In the genomic region with DNA sequence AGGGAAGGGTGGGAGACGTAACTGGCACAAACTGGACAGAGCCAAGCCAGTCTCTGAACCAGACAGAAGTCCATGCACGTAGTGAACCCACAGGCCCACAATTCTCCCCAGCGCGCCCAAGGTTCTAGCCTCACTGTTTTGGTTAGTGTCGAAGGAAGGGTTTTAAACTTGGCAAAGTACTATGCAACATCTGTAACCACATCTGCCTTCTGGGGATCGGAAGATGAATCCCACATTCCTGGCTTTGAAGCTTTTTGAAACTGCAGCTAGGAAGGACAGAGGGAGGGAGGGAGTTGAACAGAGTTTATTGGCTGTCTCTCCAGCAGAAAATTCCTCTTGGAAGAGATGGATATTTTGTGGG, we compare ENCODE assay signal across 8 mouse cellular contexts. TPM values are rescaled to one million over a fixed set of nuclear protein-coding genes. Genes with fewer than 3 reads are reported as not detected.
DNase-seq lines count a peak whose midpoint lies in the region; ATAC-seq and TF ChIP-seq lines count a peak whose summit lies in the region.

No protein-coding gene starts in this region.

- no peaks in the 10 kb centered on the region for H3K36me3 ChIP-seq in lung, embryonic 14.5 days (ENCODE audit: insufficient read depth)
- no peaks in the 10 kb centered on the region for H3K36me3 ChIP-seq in heart, embryonic 11.5 days (ENCODE audit: control insufficient read depth, insufficient read depth, low read length)
- no peaks in the 10 kb centered on the region for H3K36me3 ChIP-seq in limb, embryonic 11.5 days (ENCODE audit: control insufficient read depth, insufficient read depth, low read length)
- H3K36me3 ChIP-seq in small intestine, adult 2 months (ENCODE audit: control insufficient read depth, insufficient read depth, low read length), result no peaks in the 10 kb centered on the region

- peak overlapping the region; percentile 97 for H3K27ac ChIP-seq in lung, embryonic 14.5 days (ENCODE audit: low read depth)
- H3K27ac ChIP-seq in heart, embryonic 11.5 days (ENCODE audit: low read depth, low read length), result peak overlapping the region; percentile 97
- peak overlapping the region; percentile 94; the same call in 1 of the 2 replicates for H3K27ac ChIP-seq in limb, embryonic 11.5 days (replicated peaks; ENCODE audit: low read depth, low read length)
- peak overlapping the region; percentile 53 for H3K27ac ChIP-seq in small intestine, adult 2 months (ENCODE audit: insufficient read depth, low read depth, low read length)

- ATAC-seq in lung, embryonic 14.5 days (ENCODE audit: insufficient read depth), result no peak
- no peak for ATAC-seq in heart, embryonic 11.5 days (replicated peaks; ENCODE audit: insufficient number of reproducible peaks, low FRiP score, low TSS enrichment)
- no peak for ATAC-seq in limb, embryonic 11.5 days (ENCODE audit: insufficient number of reproducible peaks, low FRiP score, low TSS enrichment, low read depth)

- peak overlapping the region; percentile 77 for H3K4me3 ChIP-seq in lung, embryonic 14.5 days (ENCODE audit: low read depth, low read length)
- peak overlapping the region; percentile 88 for H3K4me3 ChIP-seq in heart, embryonic 11.5 days (ENCODE audit: low read depth, low read length)
- H3K4me3 ChIP-seq in limb, embryonic 11.5 days (ENCODE audit: low read depth, low read length), result peak overlapping the region; percentile 86
- peak overlapping the region; percentile 85 for H3K4me3 ChIP-seq in small intestine, adult 2 months (ENCODE audit: low read depth, low read length)

- H3K27me3 ChIP-seq in lung, embryonic 14.5 days (ENCODE audit: insufficient read depth, low read length), result no peaks in the 10 kb centered on the region
- no peaks in the 10 kb centered on the region for H3K27me3 ChIP-seq in heart, embryonic 11.5 days (ENCODE audit: control insufficient read depth, insufficient read depth, low read length)
- no peaks in the 10 kb centered on the region for H3K27me3 ChIP-seq in limb, embryonic 11.5 days (ENCODE audit: control insufficient read depth, insufficient read depth, low read length)
- no peaks in the 10 kb centered on the region for H3K27me3 ChIP-seq in small intestine, adult 2 months (ENCODE audit: control insufficient read depth, insufficient read depth, low read length)

- H3K4me2 ChIP-seq in lung, embryonic 14.5 days, result peak overlapping the region; percentile 79
- peak overlapping the region; percentile 85 for H3K4me2 ChIP-seq in heart, embryonic 11.5 days
- H3K4me2 ChIP-seq in limb, embryonic 11.5 days (ENCODE audit: low read depth, severe bottlenecking), result peak overlapping the region; percentile 67

- H3K9ac ChIP-seq in lung, embryonic 14.5 days, result peak overlapping the region; percentile 87
- H3K9ac ChIP-seq in heart, embryonic 11.5 days (ENCODE audit: low read depth, low read length), result peak overlapping the region; percentile 94
- peak overlapping the region; percentile 92 for H3K9ac ChIP-seq in limb, embryonic 11.5 days (ENCODE audit: low read length)

- H3K4me1 ChIP-seq in lung, embryonic 14.5 days (ENCODE audit: insufficient read depth), result peaks cover 22% of the 10 kb centered on the region
- H3K4me1 ChIP-seq in heart, embryonic 11.5 days (ENCODE audit: control insufficient read depth, insufficient read depth, low read length), result peaks cover 36% of the 10 kb centered on the region
- H3K4me1 ChIP-seq in limb, embryonic 11.5 days (ENCODE audit: control insufficient read depth, insufficient read depth, low read length), result peaks cover 20% of the 10 kb centered on the region
- H3K4me1 ChIP-seq in small intestine, adult 2 months (ENCODE audit: control insufficient read depth, insufficient read depth, insufficient read length, low read length), result peaks cover 12% of the 10 kb centered on the region

- DNase-seq in lung, embryonic 14.5 days, result peak; percentile 74
- DNase-seq in lung, postnatal 25 days (ENCODE audit: low spot score), result no peak
- peak; percentile 70 for DNase-seq in cerebellum, adult 9-10 months
- DNase-seq in limb, embryonic 11.5 days (ENCODE audit: low spot score), result no peak
- DNase-seq in spleen, adult 18-20 months, result no peak
- DNase-seq in yolk sac, embryonic 10.5 days (ENCODE audit: low spot score), result no peak

- WGBS in lung, embryonic 14.5 days, result 2% methylated on average over 6 of the region's 6 CpGs
- 7% methylated on average over 6 of the region's 6 CpGs for WGBS in heart, embryonic 11.5 days (ENCODE audit: insufficient replicate concordance)
- 3% methylated on average over 6 of the region's 6 CpGs for WGBS in limb, embryonic 11.5 days
- 13% methylated on average over 6 of the region's 6 CpGs for WGBS in small intestine, adult 2 months

- no peak for TF ChIP-seq POLR2A in small intestine, adult 2 months (IDR thresholded peaks at IDR 0.05; ENCODE audit: low read depth, low read length)

- H3K9me3 ChIP-seq in lung, embryonic 14.5 days (ENCODE audit: low read depth, low read length), result no peaks in the 10 kb centered on the region
- H3K9me3 ChIP-seq in heart, embryonic 11.5 days (replicated peaks; ENCODE audit: control insufficient read depth, low read length), result no peaks in the 10 kb centered on the region
- no peaks in the 10 kb centered on the region for H3K9me3 ChIP-seq in limb, embryonic 11.5 days (ENCODE audit: control insufficient read depth, low read length)

- TF ChIP-seq CTCF in lung, embryonic 14.5 days (IDR thresholded peaks at IDR 0.05; ENCODE audit: low read depth), result no peak
- no peak for TF ChIP-seq CTCF in small intestine, adult 2 months (IDR thresholded peaks at IDR 0.05; ENCODE audit: extremely low read depth, insufficient read length, insufficient replicate concordance, low read depth, low read length)

RNA-seq across cellular contexts. Expression of a gene that starts 0.9 kb away (rescaled TPM):
- polyA plus RNA-seq in lung, embryonic 14.5 days (2014; fragmentation: Nextera tagmentation; extraction: Ambion mirVana), result 6.5 and 7.4 TPM in 2 replicates
- 11.8 and 12.9 TPM in 2 replicates for polyA plus RNA-seq in heart, embryonic 11.5 days (2014; fragmentation: Nextera tagmentation; extraction: Ambion mirVana)
- polyA plus RNA-seq in limb, embryonic 11.5 days (2014; fragmentation: Nextera tagmentation; extraction: Ambion mirVana), result 5.8 and 7.7 TPM in 2 replicates
- polyA plus RNA-seq in small intestine, adult 2 months (2012; rRNA removed), result 1.2 and 3.1 TPM in 2 replicates

RNA-seq across cellular contexts. Expression of a gene that starts 1.1 kb away (rescaled TPM):
- 7.0 and 8.6 TPM in 2 replicates for polyA plus RNA-seq in lung, embryonic 14.5 days (2014; fragmentation: Nextera tagmentation; extraction: Ambion mirVana)
- polyA plus RNA-seq in heart, embryonic 11.5 days (2014; fragmentation: Nextera tagmentation; extraction: Ambion mirVana), result 8.4 and 8.6 TPM in 2 replicates
- 9.3 and 10.5 TPM in 2 replicates for polyA plus RNA-seq in limb, embryonic 11.5 days (2014; fragmentation: Nextera tagmentation; extraction: Ambion mirVana)
- polyA plus RNA-seq in small intestine, adult 2 months (2012; rRNA removed), result 4.0 and 7.6 TPM in 2 replicates

Comparison
In these comparisons a context has a peak if more than half of its experiments do, and no peak if none do; other contexts are left out.
1. DNase-seq: peak in lung, embryonic 14.5 days (single experiment) and cerebellum, adult 9-10 months (single experiment); none in lung, postnatal 25 days (single experiment), limb, embryonic 11.5 days (single experiment), spleen, adult 18-20 months (0 of 2) and yolk sac, embryonic 10.5 days (single experiment).
2. Peak in every context shown above with its lines, with median percentiles within 50 percentile points of each other: H3K27ac ChIP-seq, H3K4me2 ChIP-seq, H3K4me3 ChIP-seq and H3K9ac ChIP-seq.